Mouse (Mus musculus) intestine, postnatal 0 days (tissue): Measurements from ENCODE around the gene Camk1d. TPM values are rescaled to one million over a fixed set of nuclear protein-coding genes. Genes with fewer than 3 reads are reported as not detected.

Source experiments
- ATAC-seq: fragments of 200-750 bp; cut with Nextera tagmentation; 2 replicates; pipeline ENCODE4 v1.8.0; 2017; ENCODE audit warnings: mild to moderate bottlenecking, moderate TSS enrichment, moderate library complexity
- H3K27ac ChIP-seq: fragments of 300-500 bp; sonication (generic); 2 replicates; pipeline ENCODE4 v1.5.1; 2014; ENCODE audit warnings: mild to moderate bottlenecking, low read depth, low read length, moderate library complexity
- H3K27me3 ChIP-seq: fragments of 300-500 bp; sonication (generic); replicated peaks from 2 replicates; pipeline ENCODE4 v1.6.1; 2014; ENCODE audit warnings: low read length, mixed read lengths; ENCODE audit not compliant: control insufficient read depth, insufficient read depth
- H3K36me3 ChIP-seq: fragments of 300-500 bp; sonication (generic); 2 replicates; pipeline ENCODE4 v1.6.1; 2014; ENCODE audit warnings: mild to moderate bottlenecking, moderate library complexity; ENCODE audit not compliant: control insufficient read depth, insufficient read depth
- H3K4me1 ChIP-seq: fragments of 300-500 bp; sonication (generic); replicated peaks from 2 replicates; pipeline ENCODE4 v1.6.1; 2014; ENCODE audit warnings: antibody characterized with exemption, low read length, mixed read lengths; ENCODE audit not compliant: control insufficient read depth, insufficient read depth
- H3K4me2 ChIP-seq: fragments of 300-500 bp; sonication (generic); replicated peaks from 2 replicates; pipeline ENCODE4 v1.6.1; 2014; ENCODE audit warnings: low read depth, mild to moderate bottlenecking, moderate library complexity
- H3K4me3 ChIP-seq: fragments of 300-500 bp; sonication (generic); 2 replicates; pipeline ENCODE4 v1.5.1; 2014; ENCODE audit warnings: low read depth, low read length
- H3K9ac ChIP-seq: fragments of 300-500 bp; sonication (generic); 2 replicates; pipeline ENCODE4 v1.6.1; 2014; ENCODE audit warnings: mild to moderate bottlenecking, low read depth, low read length
- H3K9me3 ChIP-seq: fragments of 300-500 bp; sonication (generic); 2 replicates; pipeline ENCODE4 v1.6.1; 2016; ENCODE audit warnings: mixed run types; ENCODE audit not compliant: control insufficient read depth
- CTCF ChIP-seq: sonication (generic); IDR thresholded peaks from 2 replicates; pipeline ENCODE4 v1.5.1; 2016; ENCODE audit warnings: low read depth, mild to moderate bottlenecking, control low read depth, antibody characterized with exemption, moderate library complexity
- WGBS: fragments of 180-500 bp; shearing (Covaris S2); extraction: QIAGEN DNeasy Blood & Tissue Kit; methylation state at CpG from one replicate; pipeline ENCODE4 v1.1.7; 2014; 5-methylcytosine and 5-hydroxymethylcytosine counted together
- polyA plus RNA-seq: library from polyadenylated mRNA; unstranded; fragments of >200 nt; fragmentation: Nextera tagmentation; extraction: Ambion mirVana; gene quantifications from 2 replicates; pipeline ENCODE4 v1.2.1, GENCODE M21; 2015

The Camk1d gene
- polyA plus RNA-seq, 1 experiment from 2014 or later: 11.3 TPM

GRCm38 (mm10) chr2:5588329-5588982 is 125.9 kb downstream of the Camk1d start:
- ATAC-seq: no peak
- WGBS: 91% methylated on average over 8 of the region's 8 CpGs
- no peak overlapping the region for H3K4me3 ChIP-seq
- no peak overlapping the region for H3K27ac ChIP-seq
- H3K9ac ChIP-seq: no peak overlapping the region
- no peaks in the 10 kb centered on the region for H3K36me3 ChIP-seq
- H3K9me3 ChIP-seq: no peaks in the 10 kb centered on the region
- H3K4me2 ChIP-seq: no peak overlapping the region
- no peaks in the 10 kb centered on the region for H3K4me1 ChIP-seq
- no peaks in the 10 kb centered on the region for H3K27me3 ChIP-seq
- TF ChIP-seq CTCF: no peak

GRCm38 (mm10) chr2:5584318-5585027 is 129.8 kb downstream of the Camk1d start:
- H3K27ac ChIP-seq: no peak overlapping the region
- no peak overlapping the region for H3K4me2 ChIP-seq
- H3K4me3 ChIP-seq: no peak overlapping the region
- 68% methylated on average over 6 of the region's 6 CpGs for WGBS
- no peak overlapping the region for H3K9ac ChIP-seq
- H3K27me3 ChIP-seq: no peaks in the 10 kb centered on the region
- no peaks in the 10 kb centered on the region for H3K36me3 ChIP-seq
- ATAC-seq: no peak
- no peaks in the 10 kb centered on the region for H3K4me1 ChIP-seq
- H3K9me3 ChIP-seq: no peaks in the 10 kb centered on the region
- TF ChIP-seq CTCF: no peak

- no peak for TF ChIP-seq CTCF
- H3K4me2 ChIP-seq: no peak overlapping the region
Observed at GRCm38 (mm10) chr2:5579391-5579790, 134.9 kb downstream of the Camk1d start.

GRCm38 (mm10) chr2:5577399-5578129 is 136.8 kb downstream of the Camk1d start:
- WGBS: 44% methylated on average over 9 of the region's 9 CpGs
- peak; percentile 49 for ATAC-seq

More at GRCm38 (mm10) chr2:5579391-5579790, 134.9 kb downstream of the Camk1d start:
- no peaks in the 10 kb centered on the region for H3K27me3 ChIP-seq
- no peaks in the 10 kb centered on the region for H3K9me3 ChIP-seq
- no peaks in the 10 kb centered on the region for H3K36me3 ChIP-seq
- WGBS: 65% methylated on average over 4 of the region's 4 CpGs
- peaks cover 8% of the 10 kb centered on the region; the same call in 1 of the 2 replicates for H3K4me1 ChIP-seq
- H3K9ac ChIP-seq: no peak overlapping the region
- no peak overlapping the region for H3K27ac ChIP-seq
- ATAC-seq: no peak
- H3K4me3 ChIP-seq: no peak overlapping the region

GRCm38 (mm10) chr2:5572314-5573006 is 141.9 kb downstream of the Camk1d start:
- H3K9ac ChIP-seq: no peak overlapping the region
- H3K27ac ChIP-seq: no peak overlapping the region
- H3K4me2 ChIP-seq: no peak overlapping the region
- H3K36me3 ChIP-seq: 0 out of 2 replicates have a peak, but pooled peaks cover 1% of the 10 kb centered on the region
- TF ChIP-seq CTCF: no peak
- H3K4me3 ChIP-seq: no peak overlapping the region
- 82% methylated on average over 10 of the region's 10 CpGs for WGBS
- no peak for ATAC-seq
- H3K4me1 ChIP-seq: peaks cover 6% of the 10 kb centered on the region; the same call in 1 of the 2 replicates
- no peaks in the 10 kb centered on the region for H3K27me3 ChIP-seq
- H3K9me3 ChIP-seq: no peaks in the 10 kb centered on the region

More at GRCm38 (mm10) chr2:5577399-5578129, 136.8 kb downstream of the Camk1d start:
- H3K4me3 ChIP-seq: no peak overlapping the region
- no peaks in the 10 kb centered on the region for H3K27me3 ChIP-seq
- peaks cover 8% of the 10 kb centered on the region; the same call in 1 of the 2 replicates for H3K4me1 ChIP-seq
- H3K36me3 ChIP-seq: no peaks in the 10 kb centered on the region
- no peak for TF ChIP-seq CTCF
- H3K9ac ChIP-seq: no peak overlapping the region
- no peak overlapping the region for H3K27ac ChIP-seq
- no peak overlapping the region for H3K4me2 ChIP-seq
- no peaks in the 10 kb centered on the region for H3K9me3 ChIP-seq
